Mouse (Mus musculus) 416B (cell line): ENCODE results near the gene Cdcp2.

Experiments used
- DNase-seq: peaks from one replicate; pipeline ENCODE4 v3.0.0; 2011; ENCODE audit warnings: low read depth

The Cdcp2 gene

DNA sequence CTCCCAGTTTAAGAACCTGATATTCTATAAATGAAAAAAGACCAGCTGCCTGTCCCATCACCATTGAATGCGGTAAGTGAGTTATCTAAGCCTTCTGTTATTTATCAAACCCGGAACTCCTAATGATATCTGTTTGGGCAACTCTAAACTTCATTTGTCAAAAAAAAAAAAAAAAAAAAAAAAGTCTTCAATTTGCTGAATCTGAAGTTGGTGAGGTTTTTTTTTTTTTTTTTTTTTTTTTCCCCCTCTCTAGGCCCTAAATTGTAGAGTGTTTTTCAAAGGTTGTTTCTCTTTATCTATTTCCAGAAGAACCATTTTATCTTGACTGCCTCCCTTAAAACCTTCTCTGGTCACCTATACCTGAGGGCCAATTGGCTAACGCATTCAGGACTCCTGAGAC lies 38.2 kb downstream of the Cdcp2 start:
- no peak for DNase-seq

DNA sequence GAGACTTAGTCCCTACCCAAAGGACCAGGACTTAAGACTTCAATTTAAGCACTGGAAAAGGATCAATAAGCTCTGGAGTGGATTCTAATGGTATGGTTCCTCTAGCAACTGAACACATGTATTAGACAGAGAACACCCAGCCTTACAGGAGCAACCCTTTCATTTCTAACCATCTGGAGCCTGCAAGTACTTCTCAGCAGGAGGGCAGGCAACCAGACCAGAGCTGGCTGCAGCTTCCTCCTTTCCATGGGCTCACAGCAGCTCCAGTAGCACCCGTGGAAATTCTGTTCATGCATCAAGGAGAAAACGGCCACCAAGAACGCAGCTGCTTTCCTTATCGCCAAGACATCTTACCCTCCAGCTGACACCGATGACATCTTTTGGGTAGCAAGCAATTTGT lies 39.0 kb downstream of the Cdcp2 start:
- DNase-seq, result no peak

DNA sequence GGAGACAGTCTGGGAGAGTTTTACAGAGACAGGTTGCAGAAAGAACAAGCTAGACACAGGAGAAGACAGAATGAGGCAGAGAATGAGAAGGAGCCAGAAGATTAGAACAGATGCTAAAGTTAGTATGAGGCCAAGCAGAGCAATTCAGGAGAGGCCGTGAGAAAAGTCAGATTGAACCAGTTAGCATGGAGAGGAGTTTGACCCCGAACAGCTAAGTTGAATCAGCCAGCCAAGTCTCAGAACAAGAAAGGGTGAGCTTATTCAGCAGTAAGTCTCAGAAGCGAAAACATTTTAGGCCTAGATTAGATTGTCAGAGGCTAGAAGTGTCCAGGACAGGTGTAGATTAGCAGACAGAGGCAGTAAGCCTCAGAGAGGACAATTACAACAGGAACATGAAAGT lies 39.8 kb downstream of the Cdcp2 start:
- DNase-seq, result no peak

DNA sequence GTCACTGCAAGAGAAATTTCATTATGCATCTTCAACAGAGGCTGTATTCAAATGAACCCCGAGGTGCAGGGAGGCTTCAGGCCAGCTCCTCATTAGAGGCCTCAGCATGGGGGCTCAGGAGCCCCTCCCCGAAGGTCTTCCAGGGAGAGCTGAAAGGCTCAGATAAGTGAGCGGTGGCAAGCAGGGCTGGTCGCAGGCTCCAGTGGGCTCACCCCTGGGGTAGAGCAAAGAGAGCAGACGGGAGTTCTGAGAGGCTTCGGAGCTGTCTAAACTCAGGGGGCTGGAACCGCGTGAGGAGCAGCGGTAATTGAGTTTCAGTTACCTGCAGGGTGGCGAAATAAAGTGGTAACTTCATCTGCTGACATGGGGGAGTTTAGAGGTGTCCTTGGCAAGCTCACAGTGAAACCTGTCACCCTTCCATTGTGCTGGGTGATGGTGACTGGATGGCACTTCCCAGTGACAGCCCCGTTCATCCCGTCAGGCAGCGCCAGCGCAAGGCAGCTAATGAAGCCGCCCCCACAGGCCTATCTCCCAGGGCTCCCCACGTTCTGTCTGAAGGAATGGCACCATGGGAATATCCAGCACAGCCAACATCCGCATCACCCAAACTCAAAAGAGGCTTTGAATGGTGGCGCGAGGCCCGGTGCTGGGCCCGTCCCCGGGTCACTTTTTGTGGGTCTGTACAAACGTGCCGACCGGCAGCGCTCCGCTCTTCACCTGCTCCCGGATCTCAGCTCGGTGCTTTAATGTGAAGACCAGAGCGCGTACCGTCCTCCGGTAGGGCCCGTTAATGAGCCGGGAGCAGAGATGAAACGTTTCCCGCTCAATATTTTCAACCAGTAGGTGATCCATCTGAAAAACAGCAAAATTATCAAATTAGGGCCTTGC lies 42.5 kb downstream of the Cdcp2 start:
- DNase-seq, result no peak

DNA sequence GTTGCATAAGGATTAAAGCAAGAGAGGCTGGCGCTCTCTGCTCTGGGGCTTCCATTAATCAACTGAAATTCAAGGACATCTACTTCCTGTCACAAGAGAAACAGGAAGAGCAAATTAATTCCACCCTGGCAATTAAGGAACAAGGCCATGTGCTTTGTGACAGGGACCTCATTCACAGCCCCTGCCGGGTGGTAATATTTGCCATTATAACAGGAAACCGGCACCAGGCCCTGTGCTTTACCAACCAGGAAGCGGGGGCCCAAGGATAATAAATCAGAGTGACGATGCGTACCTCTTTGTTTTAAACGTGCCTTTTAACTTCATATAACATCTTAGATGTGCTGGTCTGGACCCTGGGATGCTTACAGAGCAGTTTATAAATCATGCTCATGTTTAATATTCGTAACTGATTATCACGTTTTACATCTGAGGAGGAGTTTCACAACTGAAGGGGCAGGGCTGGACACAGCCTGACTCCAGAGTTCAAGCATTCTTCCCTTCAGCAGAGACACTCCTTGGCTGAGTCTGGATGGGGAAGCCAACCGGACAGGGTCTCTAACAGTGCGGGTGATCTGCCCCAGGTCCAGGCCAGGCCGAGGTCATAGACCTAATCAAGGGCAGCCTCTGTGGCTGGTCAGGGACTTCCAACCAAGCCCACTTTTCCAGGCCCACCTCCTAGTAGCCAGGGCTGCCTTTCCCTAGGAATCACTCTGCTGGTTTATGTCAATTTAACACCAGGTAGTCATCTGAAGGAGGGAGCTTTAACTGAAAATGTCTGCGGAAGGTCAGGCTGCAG lies 43.3 kb downstream of the Cdcp2 start:
- no peak for DNase-seq

DNA sequence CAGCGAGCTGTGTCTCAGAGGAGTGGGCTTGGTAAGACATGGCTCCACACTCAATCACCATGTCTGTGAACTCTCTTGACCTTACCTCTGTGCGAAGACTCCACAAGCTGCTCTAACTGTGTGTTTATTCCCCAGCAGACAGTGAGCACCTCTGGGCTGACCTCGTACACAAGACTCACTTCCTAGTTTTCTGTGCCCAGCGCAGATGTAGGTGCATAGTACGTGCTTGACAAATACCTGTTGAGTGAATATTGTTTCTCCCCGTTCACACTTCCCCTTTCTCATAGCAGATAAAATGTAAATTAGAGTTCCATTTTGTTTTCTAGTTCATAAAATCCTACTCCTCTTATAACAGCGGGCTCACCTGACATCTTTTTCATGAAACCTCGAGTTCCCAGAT lies 46.8 kb downstream of the Cdcp2 start:
- no peak for DNase-seq

DNA sequence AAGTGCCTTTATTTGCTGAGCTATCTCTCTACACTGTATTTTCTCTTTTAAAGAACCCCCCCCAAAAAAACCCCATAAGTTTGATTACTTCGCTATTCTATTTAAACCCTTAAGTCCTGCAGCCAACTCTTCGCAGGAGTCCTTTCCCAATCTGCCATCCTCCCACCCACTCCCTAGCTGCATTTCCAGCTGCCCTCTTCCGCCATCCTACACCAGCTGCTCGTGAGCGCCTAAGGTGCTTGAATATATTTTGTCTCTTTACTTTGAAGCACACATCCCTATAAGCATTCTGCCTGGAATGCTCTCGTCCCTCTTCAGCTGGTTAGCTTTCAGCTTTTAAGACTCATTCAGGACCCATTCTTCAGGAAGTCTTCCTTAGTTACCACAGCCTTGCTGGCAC lies 54.3 kb downstream of the Cdcp2 start:
- no peak for DNase-seq

DNA sequence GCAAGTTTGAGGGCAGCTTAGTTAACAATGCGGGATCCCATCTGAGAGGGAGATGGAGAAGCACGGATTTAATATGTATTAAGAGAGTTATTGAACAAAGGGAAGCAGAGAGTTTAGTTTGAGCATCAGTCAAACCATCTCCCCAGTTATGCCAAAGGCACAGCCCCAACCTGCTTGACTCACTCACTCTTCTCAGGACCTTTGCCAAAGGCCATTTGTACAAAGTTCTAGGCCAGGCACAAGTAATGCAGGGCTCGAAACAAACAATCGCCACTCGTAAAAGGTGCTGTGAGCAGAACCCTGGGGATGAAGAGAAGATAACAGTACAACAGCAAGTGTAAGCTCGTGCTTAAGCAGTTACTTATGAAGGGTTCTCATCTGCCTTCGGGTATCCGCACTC lies 55.9 kb downstream of the Cdcp2 start:
- DNase-seq, result no peak

DNA sequence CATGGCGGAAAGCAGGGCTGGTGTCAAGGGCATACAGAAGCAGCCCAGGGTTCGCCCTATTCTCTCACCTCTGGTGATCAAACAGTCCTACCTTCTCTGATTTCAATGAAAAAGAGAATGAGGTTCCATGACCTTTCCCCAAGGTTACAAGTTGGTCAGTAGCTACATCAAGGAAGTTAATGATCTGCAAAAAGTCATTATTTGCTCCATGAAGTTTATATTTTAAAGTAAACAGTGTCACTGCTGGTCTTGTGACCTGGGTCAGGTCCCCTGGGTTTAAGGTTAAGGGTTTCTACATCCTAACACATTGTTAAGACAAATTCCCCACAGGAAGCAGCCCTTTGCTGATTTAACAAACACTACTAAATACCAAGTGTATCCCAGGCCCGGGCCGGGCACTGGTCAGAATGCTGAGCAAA lies 60.3 kb downstream of the Cdcp2 start:
- DNase-seq, result no peak

DNA sequence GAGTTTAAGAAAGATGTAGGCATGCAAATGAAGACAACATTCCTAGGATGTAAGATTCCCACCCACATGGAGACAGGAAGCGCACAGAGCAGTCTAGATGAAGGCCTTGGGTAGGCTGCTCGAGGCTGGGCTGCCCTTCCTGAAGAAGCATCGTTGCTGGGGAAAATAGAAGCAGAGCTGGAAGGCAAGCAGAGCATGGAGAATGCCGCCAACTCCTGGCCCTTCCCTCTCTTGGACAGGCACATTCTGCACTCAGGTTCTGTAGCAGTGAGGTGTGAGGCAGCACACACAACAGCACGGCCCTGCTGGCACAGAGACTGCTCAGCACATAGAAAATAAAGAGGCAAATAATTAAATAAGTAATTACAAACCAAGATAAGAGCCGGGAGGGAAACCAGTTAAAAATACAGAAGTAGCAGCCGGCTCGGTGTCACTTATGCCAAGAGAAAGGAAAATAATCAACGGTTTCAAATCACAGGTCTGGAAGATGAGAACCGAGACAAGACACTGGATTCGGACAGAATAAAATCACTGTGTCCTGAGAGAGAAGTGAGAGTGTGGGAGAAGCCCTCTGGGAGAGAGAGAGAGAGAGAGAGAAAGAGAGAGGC lies 62.6 kb downstream of the Cdcp2 start:
- no peak for DNase-seq

DNA sequence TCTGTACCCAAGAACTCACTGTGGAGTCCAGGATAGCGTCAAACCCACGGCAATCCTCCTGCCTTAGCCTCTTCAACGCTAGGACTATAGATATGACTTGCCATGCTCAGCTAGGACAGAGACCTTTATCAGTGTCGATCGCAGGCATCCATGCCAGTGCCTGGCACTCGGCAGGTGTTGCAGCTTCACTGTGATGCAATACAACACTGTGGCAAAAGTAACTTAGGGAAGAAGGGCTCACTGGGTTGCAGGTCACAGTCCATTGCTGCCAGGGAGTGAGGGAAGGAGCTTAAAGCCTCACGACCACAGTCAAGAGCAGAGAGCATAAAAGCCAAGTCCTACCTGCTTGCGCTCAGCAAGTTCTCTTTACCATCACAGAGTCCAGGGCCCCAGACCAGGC lies 63.5 kb downstream of the Cdcp2 start:
- no peak for DNase-seq
